Mouse (Mus musculus) bone marrow macrophage, adult 2 months (primary cell): ENCODE data around the gene Cd163l1.

Experiments used
- CTCF ChIP-seq: IDR thresholded peaks from 2 replicates; pipeline ENCODE4 v1.5.1; 2012; ENCODE audit warnings: low read depth, mild to moderate bottlenecking, low read length, moderate library complexity
- POLR2A ChIP-seq: IDR thresholded peaks from 2 replicates; pipeline ENCODE4 v1.6.1; 2012; ENCODE audit warnings: mild to moderate bottlenecking, low read depth, low read length, borderline replicate concordance

DNA sequence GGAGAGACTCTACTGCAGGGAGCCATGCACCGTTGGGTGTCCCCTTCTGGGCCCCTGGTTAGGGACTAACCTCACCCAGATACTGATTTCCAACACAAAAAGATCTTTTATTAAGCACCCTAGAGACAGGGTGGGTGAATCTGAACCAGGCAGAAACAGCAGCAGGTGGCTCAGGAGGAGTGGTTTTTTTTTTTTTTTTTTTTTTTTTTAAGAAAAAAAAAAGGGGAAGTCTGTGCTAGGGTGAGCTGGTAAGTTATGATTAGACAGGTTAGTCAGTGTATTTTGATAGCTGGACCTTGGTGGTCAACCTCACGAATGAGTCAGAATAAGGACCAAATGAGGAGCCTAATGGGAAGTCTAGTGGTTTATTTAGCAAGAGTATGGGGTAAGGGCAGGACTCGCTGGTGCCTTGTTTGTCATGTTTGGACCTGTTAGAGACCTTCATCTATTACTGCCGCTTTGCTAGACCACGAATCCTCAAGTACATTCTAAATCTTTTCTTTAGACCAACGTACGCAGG lies 35.8 kb downstream of the Cd163l1 start:
- TF ChIP-seq POLR2A (no peak), CTCF (no peak)
